Mouse (Mus musculus): Measurements from ENCODE around the gene Rhof. TPM values are rescaled to one million over a fixed set of nuclear protein-coding genes. Genes with fewer than 3 reads are reported as not detected.

Gene Rhof
- polyA plus RNA-seq, 1 experiment from 2014 or later, result 2.3 TPM

DNA sequence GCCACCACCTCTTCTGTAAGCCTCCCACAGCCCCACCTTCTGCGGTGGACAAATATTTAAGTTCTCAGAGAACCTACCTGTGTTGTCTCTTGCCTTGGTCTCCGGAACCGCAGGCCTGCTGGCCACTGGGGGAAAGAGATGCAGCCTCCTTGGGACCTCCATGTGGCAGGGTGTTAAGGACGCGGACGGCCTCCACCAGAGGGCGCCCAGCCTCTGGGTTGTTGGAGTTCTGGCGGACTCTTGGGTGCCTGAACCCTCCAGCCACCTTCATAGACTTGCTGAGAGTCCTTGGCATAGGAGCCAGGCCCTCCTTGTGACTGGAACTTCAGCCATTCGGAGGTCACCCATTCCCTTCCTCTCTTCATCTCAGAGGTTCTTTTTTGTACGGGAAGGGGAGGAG is 15.2 kb downstream of the Rhof start:
- Histone ChIP-seq H3K9me3 (no peaks in the 10 kb centered on the region), H3K27me3 (replicated peaks) (no peaks in the 10 kb centered on the region), H3K4me2 (no peak overlapping the region), H3K27ac (no peak overlapping the region), H3K9ac (no peak overlapping the region), H3K4me1 (0 out of 2 replicates have a peak, but pooled peaks cover 3% of the 10 kb centered on the region), H3K36me3 (no peaks in the 10 kb centered on the region; the same call in 1 of the 2 replicates), H3K4me3 (replicated peaks) (no peak overlapping the region)
- WGBS, result 11% methylated on average over 10 of the region's 10 CpGs
- peak; percentile 54; the same call in 1 of the 2 replicates for ATAC-seq (ENCODE audit: insufficient read depth, low FRiP score, low read depth)

DNA sequence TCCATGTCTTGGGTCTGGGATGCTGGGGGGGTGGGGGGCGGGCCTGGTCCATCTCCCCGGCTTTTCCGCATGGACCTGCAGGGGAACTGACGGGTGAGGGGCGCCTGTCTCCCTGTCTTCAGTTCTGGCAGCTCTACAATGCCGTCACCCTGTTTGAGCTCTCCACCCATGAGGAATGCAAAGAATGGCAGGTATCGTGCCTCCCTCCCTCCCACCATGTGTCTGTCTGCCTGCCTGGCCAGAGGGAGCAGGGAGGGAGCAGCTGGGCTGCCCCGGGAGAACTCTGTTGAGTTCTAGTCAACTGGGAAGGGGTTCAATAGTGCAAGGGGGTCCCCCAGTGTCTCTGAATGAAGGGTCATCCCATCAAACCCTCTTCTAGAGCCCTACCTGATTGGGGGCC is 16.4 kb downstream of the Rhof start:
- no peak overlapping the region for H3K4me2 ChIP-seq
- H3K9ac ChIP-seq, result no peak overlapping the region
- WGBS, result 58% methylated on average over 8 of the region's 8 CpGs
- no peaks in the 10 kb centered on the region; the same call in 1 of the 2 replicates for H3K36me3 ChIP-seq
- no peak overlapping the region for H3K27ac ChIP-seq
- 0 out of 2 replicates have a peak, but pooled peaks cover 3% of the 10 kb centered on the region for H3K4me1 ChIP-seq
- no peak for ATAC-seq (ENCODE audit: insufficient read depth, low FRiP score, low read depth)
- H3K9me3 ChIP-seq, result no peaks in the 10 kb centered on the region
- H3K27me3 ChIP-seq (replicated peaks), result no peaks in the 10 kb centered on the region
- no peak overlapping the region for H3K4me3 ChIP-seq (replicated peaks)

DNA sequence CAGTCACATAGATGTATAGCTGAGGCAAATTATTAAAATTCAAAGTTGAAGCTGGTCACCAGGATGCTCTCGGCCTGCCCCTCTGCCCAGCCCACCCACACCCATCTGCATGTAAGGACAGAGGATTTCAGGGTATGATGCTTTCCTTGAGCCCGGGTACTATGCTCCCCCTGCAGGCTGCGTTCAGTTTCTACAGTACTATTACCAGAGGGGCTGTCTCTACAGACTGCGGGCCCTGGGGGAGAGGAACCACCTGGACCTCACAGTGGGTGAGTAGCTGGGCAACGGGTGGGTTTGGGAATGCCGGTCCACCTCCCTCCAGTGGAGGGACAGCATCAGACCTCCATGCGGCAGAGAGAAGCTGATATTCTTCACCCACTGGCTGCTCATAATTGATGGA is 17.6 kb downstream of the Rhof start:
- no peak for ATAC-seq (ENCODE audit: insufficient read depth, low FRiP score, low read depth)
- no peak overlapping the region for H3K4me3 ChIP-seq (replicated peaks)

DNA sequence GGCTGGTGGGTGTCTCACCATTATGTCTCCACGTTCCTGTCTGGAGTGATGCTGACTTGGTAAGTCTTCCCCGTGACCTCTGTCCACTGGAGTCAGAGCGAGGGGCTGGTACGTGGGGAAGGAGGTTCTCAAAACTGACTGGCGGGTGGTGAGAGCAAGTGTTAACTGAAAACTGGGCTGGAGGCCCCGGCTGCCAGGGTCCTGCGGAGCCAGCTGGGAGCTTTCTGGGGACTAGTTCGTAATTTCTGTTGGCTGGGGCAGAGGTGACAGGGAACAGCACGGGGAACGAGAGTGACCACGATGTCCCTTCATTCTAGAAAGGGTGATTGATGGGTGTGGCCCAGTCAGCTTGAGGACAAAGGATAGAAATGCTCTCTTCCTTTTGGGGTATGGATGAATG is 18.4 kb downstream of the Rhof start:
- WGBS, result 58% methylated on average over 11 of the region's 11 CpGs
- H3K4me1 ChIP-seq, result 0 out of 2 replicates have a peak, but pooled peaks cover 8% of the 10 kb centered on the region
- no peak overlapping the region for H3K4me2 ChIP-seq
- no peak overlapping the region for H3K9ac ChIP-seq
- no peak overlapping the region for H3K27ac ChIP-seq
- H3K4me3 ChIP-seq (replicated peaks), result no peak overlapping the region
- H3K27me3 ChIP-seq (replicated peaks), result no peaks in the 10 kb centered on the region
- no peak for ATAC-seq (ENCODE audit: insufficient read depth, low FRiP score, low read depth)
- no peaks in the 10 kb centered on the region; the same call in 1 of the 2 replicates for H3K36me3 ChIP-seq
- no peaks in the 10 kb centered on the region for H3K9me3 ChIP-seq

More for the DNA sequence above, 17.6 kb downstream of the Rhof start:
- H3K4me2 ChIP-seq, result no peak overlapping the region
- 0 out of 2 replicates have a peak, but pooled peaks cover 3% of the 10 kb centered on the region for H3K4me1 ChIP-seq
- H3K9ac ChIP-seq, result no peak overlapping the region
- no peaks in the 10 kb centered on the region; the same call in 1 of the 2 replicates for H3K36me3 ChIP-seq
- WGBS, result 32% methylated on average over 7 of the region's 7 CpGs
- no peak overlapping the region for H3K27ac ChIP-seq
- no peaks in the 10 kb centered on the region for H3K9me3 ChIP-seq
- no peaks in the 10 kb centered on the region for H3K27me3 ChIP-seq (replicated peaks)

DNA sequence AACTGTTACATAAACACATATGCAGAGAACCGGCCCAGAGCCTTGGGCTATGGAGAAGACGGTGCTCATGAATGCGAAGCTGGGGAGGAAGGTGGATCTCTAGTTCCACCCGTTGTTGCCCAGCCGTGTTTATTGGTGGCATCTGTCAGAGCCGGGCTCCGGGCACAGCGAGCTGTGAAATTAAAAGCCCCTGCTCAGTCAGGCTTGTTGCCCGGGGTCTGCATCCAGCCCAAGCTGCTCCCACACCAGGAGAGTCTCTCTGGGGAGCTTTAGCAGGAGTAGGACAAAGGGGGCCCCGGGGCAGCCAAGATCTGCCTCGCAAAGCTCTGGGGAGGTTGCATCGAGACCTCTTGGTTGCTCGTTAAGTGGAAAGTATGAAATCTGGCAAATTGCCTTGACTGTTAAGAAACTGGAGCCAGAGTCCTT is 22.2 kb downstream of the Rhof start:
- ATAC-seq (ENCODE audit: insufficient read depth, low FRiP score, low read depth), result no peak
- no peaks in the 10 kb centered on the region for H3K27me3 ChIP-seq (replicated peaks)
- no peak overlapping the region for H3K4me2 ChIP-seq
- no peak overlapping the region for H3K4me3 ChIP-seq (replicated peaks)
- no peak overlapping the region for H3K27ac ChIP-seq
- 0 out of 2 replicates have a peak, but pooled peaks cover 5% of the 10 kb centered on the region for H3K4me1 ChIP-seq
- no peaks in the 10 kb centered on the region for H3K36me3 ChIP-seq
- WGBS, result 81% methylated on average over 13 of the region's 13 CpGs
- no peak overlapping the region for H3K9ac ChIP-seq
- H3K9me3 ChIP-seq, result no peaks in the 10 kb centered on the region

DNA sequence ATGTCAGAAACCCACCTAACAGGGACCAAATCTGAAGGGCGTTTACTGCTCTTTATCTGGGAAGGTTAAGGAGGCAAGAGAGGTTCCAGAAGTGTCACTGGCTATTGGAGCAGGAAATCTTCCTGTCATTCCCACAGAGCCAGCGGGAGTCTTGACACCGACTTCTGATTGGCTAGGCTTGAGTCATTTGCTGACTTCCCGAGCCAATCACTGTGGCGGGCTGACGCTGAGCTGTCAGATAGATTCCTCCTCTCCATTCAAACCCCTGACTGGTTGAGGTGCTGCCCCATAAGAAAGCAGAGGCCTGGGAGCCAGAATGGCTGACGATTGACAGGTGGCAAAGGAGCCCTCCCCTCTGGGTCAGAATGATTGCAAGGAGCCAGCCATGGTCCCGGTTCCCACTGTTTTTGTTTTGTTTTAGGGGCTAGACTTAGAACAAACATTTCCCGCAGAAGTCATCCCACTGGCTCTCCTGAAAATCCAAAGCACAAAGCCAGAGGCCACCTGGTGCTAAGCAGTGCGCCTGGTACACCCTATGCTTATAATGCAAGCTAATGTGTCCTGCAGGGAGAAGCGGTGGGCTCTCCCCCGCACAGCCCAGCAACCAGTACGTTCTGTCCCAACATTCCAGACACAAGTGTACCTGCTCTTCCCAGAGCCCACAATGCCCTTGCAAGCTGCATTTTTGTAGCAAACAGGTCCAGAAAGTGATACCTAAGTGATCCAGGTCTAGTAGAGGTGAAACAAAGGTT is 22.9 kb downstream of the Rhof start:
- no peak overlapping the region for H3K4me2 ChIP-seq
- H3K9ac ChIP-seq, result no peak overlapping the region
- H3K4me1 ChIP-seq, result 0 out of 2 replicates have a peak, but pooled peaks cover 5% of the 10 kb centered on the region

DNA sequence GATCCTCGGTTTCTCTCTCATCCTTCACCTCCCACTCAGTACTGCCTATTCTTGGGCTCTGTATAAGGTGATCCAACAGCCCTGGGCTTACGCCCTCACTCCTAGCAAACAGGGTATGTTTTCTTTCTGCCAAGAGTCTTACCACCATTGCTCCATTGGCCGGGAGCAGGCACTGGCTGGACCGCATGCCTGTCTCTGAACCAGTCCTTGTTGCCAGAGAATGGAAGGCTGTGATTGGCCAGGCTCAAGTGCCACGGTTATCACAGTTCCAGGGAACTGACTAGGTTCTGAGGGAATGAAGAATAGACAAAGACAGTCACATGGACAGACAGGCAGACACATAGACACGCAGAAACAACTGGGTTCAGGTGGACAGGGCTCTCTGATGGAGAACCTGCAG is 27.7 kb downstream of the Rhof start:
- no peak overlapping the region for H3K4me3 ChIP-seq (replicated peaks)
- WGBS, result 81% methylated on average over 6 of the region's 6 CpGs
- ATAC-seq (ENCODE audit: insufficient read depth, low FRiP score, low read depth), result no peak
- H3K27ac ChIP-seq, result no peak overlapping the region
- no peaks in the 10 kb centered on the region for H3K9me3 ChIP-seq
- H3K27me3 ChIP-seq (replicated peaks), result no peaks in the 10 kb centered on the region
- H3K4me1 ChIP-seq, result 0 out of 2 replicates have a peak, but pooled peaks cover 7% of the 10 kb centered on the region
- H3K36me3 ChIP-seq, result no peaks in the 10 kb centered on the region
- no peak overlapping the region for H3K4me2 ChIP-seq
- H3K9ac ChIP-seq, result no peak overlapping the region

More for the DNA sequence above, 22.9 kb downstream of the Rhof start:
- 36% methylated on average over 13 of the region's 13 CpGs for WGBS
- H3K27ac ChIP-seq, result no peak overlapping the region
- H3K4me3 ChIP-seq (replicated peaks), result no peak overlapping the region
- H3K9me3 ChIP-seq, result no peaks in the 10 kb centered on the region
- no peaks in the 10 kb centered on the region for H3K36me3 ChIP-seq
- H3K27me3 ChIP-seq (replicated peaks), result no peaks in the 10 kb centered on the region
- ATAC-seq (ENCODE audit: insufficient read depth, low FRiP score, low read depth), result no peak

DNA sequence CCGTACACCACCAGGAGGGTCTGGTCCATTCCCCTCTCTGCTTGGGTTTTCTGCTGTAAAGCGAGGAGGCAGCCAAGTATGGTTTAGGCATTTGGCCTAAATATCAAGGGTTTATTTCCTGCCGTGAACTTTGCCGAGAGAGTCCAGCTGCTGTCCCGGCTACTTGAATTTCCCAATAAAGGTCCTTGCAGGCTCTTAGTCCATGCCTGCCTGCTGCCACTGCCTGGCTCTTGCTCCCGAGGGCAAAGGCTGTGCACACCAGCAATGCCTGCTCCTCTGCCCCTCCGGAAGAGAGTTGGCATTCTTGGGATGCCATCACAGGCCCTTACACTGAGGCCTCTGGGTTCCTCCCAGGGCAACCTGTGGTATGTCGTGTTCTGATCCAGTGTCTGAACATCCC is 28.9 kb downstream of the Rhof start:
- 58% methylated on average over 8 of the region's 8 CpGs for WGBS
- Histone ChIP-seq H3K27ac (no peak overlapping the region; the same call in 1 of the 2 replicates), H3K4me3 (replicated peaks) (no peak overlapping the region), H3K36me3 (no peaks in the 10 kb centered on the region), H3K4me1 (0 out of 2 replicates have a peak, but pooled peaks cover 2% of the 10 kb centered on the region), H3K27me3 (replicated peaks) (no peaks in the 10 kb centered on the region), H3K9me3 (no peaks in the 10 kb centered on the region), H3K4me2 (no peak overlapping the region), H3K9ac (no peak overlapping the region)
- no peak for ATAC-seq (ENCODE audit: insufficient read depth, low FRiP score, low read depth)

DNA sequence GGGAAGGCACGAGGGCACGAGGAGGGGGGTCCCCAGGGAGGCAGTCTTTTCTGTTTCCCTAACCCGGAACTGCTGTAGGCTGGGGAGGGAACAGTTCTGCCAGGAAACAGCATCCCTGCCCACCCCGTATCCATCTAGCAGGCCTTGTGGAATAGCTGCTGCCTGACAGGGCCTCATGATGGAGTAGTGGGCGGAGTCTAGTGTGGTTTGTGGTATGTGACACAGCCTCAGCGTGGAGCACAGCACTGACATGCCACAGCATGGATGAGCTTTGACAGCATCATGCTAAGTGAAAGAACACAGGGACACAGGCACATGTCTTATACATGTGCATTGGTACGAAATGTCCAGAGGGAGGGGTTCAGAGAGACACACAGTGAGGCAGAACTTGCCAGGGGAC is 30.1 kb downstream of the Rhof start:
- 46% methylated on average over 7 of the region's 7 CpGs for WGBS
- Histone ChIP-seq H3K4me1 (0 out of 2 replicates have a peak, but pooled peaks cover 2% of the 10 kb centered on the region), H3K4me2 (no peak overlapping the region), H3K27ac (no peak overlapping the region), H3K36me3 (no peaks in the 10 kb centered on the region), H3K9ac (no peak overlapping the region), H3K27me3 (replicated peaks) (no peaks in the 10 kb centered on the region), H3K9me3 (no peaks in the 10 kb centered on the region), H3K4me3 (replicated peaks) (no peak overlapping the region)
- no peak for ATAC-seq (ENCODE audit: insufficient read depth, low FRiP score, low read depth)

DNA sequence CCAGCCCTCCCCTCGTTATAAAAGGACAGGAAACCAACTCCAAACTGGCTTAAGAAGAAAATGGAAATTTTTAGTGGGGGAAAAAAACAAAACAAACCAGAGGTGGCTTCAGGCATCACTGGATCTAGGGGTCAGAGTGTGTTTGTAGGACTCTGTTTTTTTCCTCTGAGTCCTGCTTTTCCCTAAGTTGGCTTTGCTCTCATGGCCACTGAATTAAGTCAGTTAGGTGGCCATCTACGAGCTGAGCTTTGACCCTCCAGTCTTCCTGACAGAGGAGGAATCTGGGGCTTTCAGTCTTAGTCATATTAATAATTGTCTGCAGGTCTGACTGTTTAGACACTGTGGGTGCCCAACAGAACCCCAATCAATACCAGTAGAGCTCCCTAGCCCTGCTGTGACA is 34.0 kb downstream of the Rhof start:
- Histone ChIP-seq H3K36me3 (no peaks in the 10 kb centered on the region), H3K27ac (no peak overlapping the region), H3K9ac (no peak overlapping the region), H3K4me3 (replicated peaks) (no peak overlapping the region), H3K4me1 (no peaks in the 10 kb centered on the region), H3K9me3 (no peaks in the 10 kb centered on the region), H3K27me3 (replicated peaks) (no peaks in the 10 kb centered on the region), H3K4me2 (no peak overlapping the region)
- ATAC-seq (ENCODE audit: insufficient read depth, low FRiP score, low read depth), result no peak
- WGBS, result 84% methylated on average over 2 of the region's 2 CpGs

DNA sequence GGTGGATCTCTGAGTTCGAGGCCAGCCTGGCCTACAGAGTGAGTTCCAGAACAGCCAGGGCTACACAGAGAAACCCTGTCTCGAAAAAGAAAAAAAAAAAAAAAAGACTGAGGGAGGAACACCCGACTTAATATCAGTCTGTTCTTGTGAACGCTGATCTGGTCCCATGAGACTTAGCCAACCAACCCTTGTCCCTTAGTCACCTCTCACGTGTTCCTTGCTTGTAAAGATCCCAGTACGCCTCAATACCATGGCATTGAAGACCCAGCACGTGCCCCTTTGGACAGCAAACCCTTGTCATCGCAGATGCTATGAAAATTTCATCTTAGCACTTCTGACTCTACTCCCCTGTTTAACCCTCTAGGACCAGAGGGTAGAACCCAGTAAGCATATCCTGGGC is 36.2 kb downstream of the Rhof start:
- WGBS, result 88% methylated on average over 8 of the region's 8 CpGs
- Histone ChIP-seq H3K4me2 (no peak overlapping the region), H3K27me3 (replicated peaks) (no peaks in the 10 kb centered on the region), H3K9me3 (no peaks in the 10 kb centered on the region), H3K27ac (no peak overlapping the region), H3K36me3 (no peaks in the 10 kb centered on the region), H3K4me3 (replicated peaks) (no peak overlapping the region), H3K9ac (no peak overlapping the region), H3K4me1 (no peaks in the 10 kb centered on the region)
- ATAC-seq (ENCODE audit: insufficient read depth, low FRiP score, low read depth), result no peak

DNA sequence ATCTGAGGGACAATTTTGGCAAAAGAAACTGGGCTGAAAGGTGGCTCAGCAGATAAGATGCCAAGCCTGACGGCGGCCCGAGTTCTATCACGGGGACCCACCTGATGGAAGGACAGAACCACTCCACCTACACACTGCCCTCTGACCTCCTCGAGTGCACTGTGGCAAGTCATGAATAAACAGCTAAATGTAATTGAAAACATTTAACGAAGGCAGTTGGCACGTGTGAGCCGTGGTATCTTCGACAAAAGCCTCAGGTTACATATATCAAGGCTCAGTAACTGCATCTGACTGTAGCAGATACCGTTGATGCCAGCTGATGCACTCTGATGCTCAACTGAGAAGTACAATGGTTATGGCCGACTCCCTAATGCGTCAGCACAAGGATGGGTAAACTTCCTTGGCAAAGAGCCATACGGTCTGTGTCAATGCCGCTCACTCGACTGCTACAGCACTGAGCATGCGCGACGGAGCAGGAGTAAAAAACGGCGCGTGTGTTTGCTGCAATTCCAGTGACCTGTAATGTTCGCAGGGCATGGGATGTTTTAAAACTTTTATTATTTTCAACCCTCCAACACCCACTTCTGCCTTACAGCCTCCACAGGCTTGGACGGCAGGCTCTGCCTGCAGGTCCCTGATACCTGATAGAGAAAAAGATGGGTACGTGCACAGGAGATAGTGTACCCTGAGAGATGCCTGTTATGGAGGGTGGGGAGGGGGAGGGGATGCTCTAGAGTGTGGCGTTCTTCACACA is 38.1 kb downstream of the Rhof start:
- H3K4me1 ChIP-seq, result no peaks in the 10 kb centered on the region
- H3K4me3 ChIP-seq (replicated peaks), result no peak overlapping the region
- H3K36me3 ChIP-seq, result no peaks in the 10 kb centered on the region
- H3K27ac ChIP-seq, result no peak overlapping the region
- H3K4me2 ChIP-seq, result no peak overlapping the region
- peak; percentile 84 for ATAC-seq (ENCODE audit: insufficient read depth, low FRiP score, low read depth)
- H3K27me3 ChIP-seq (replicated peaks), result no peaks in the 10 kb centered on the region
- WGBS, result 67% methylated on average over 25 of the region's 25 CpGs
- no peak overlapping the region for H3K9ac ChIP-seq
- H3K9me3 ChIP-seq, result no peaks in the 10 kb centered on the region

Data from stomach, embryonic 15.5 days (tissue).